ENCODE assay signal across 24 mouse cellular contexts in the genomic region with DNA sequence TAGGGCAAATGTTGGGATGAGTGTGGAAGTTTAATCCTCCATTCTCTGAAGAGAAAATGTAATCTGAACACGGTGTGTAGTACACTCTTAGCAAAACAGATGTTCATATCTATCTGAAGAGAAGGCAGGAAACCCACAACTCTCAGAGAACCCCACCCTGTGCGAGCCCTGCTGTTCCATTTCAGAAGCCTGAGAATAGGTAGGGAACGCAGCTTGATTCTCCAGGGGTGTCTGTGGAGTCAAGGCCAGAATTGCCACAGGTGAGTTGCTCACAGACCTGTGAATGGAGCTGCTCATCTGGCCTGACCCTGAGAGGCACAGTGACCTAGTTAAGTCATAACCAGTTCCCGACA. TPM values are rescaled to one million over a fixed set of nuclear protein-coding genes. Genes with fewer than 3 reads are reported as not detected.
DNase-seq lines count a peak whose midpoint lies in the region; ATAC-seq and TF ChIP-seq lines count a peak whose summit lies in the region.
"Had no signal": no experiment of that assay in that cellular context is flagged by ENCODE, and none has a peak within 500 bp of the region (broad histone marks: within the 10 kb centered on the region; RNA-seq: fewer than 3 reads in every experiment).

No protein-coding gene starts in this region.

- H3K27me3 ChIP-seq in forebrain, embryonic 10.5 days (ENCODE audit: poor library complexity, severe bottlenecking) = no peaks in the 10 kb centered on the region
- no peaks in the 10 kb centered on the region for H3K27me3 ChIP-seq in forebrain, embryonic 12.5 days
- no peaks in the 10 kb centered on the region for H3K27me3 ChIP-seq in small intestine, adult 2 months (ENCODE audit: control insufficient read depth, insufficient read depth, low read length)
- H3K27me3 ChIP-seq: embryonic facial prominence, embryonic 12.5 days; hindbrain, embryonic 12.5 days; hindbrain, embryonic 15.5 days had no signal

- no peak overlapping the region for H3K4me3 ChIP-seq in forebrain, embryonic 10.5 days
- H3K4me3 ChIP-seq in forebrain, embryonic 12.5 days (replicated peaks) = no peak overlapping the region
- no peak overlapping the region for H3K4me3 ChIP-seq in small intestine, adult 2 months (ENCODE audit: low read depth, low read length)
- H3K4me3 ChIP-seq: embryonic facial prominence, embryonic 12.5 days; erythroblast, embryonic 14.5 days; gastrocnemius, adult 2 months; hindbrain, embryonic 12.5 days; hindbrain, embryonic 15.5 days had no signal

- DNase-seq in forebrain, embryonic 10.5 days (ENCODE audit: extremely low spot score, low spot score) = no peak
- peak; percentile 49 for DNase-seq in thymus, postnatal 4 days
- no peak for DNase-seq in testis, postnatal 10 days (ENCODE audit: low spot score)
- no peak for DNase-seq in urinary bladder, postnatal 36 days (ENCODE audit: low spot score in 2 of 2)
- DNase-seq: adrenal gland, adult 8-10 months; adrenal gland, postnatal 25 days; cerebellum, adult 11-12 months; cerebellum, adult 8-10 months; cerebellum, postnatal 10 days; cerebellum, postnatal 36 days; forebrain, postnatal 0 days; gastrocnemius, adult 2 months; gastrocnemius, postnatal 14 days; heart, adult 11 months had no signal

- ATAC-seq in forebrain, embryonic 12.5 days (ENCODE audit: low FRiP score) = no peak
- peak; percentile 39 for ATAC-seq in CD4-positive, CD25-positive, alpha-beta regulatory T cell, adult 4 months
- ATAC-seq: activated CD4-positive, CD25-positive, alpha-beta regulatory T cell, adult 4 months; forebrain, embryonic 14.5 days; forebrain, postnatal 0 days had no signal

- H3K9me3 ChIP-seq in forebrain, embryonic 10.5 days = no peaks in the 10 kb centered on the region
- H3K9me3 ChIP-seq in forebrain, embryonic 12.5 days = no peaks in the 10 kb centered on the region
- H3K9me3 ChIP-seq: embryonic facial prominence, embryonic 12.5 days; hindbrain, embryonic 12.5 days; hindbrain, embryonic 15.5 days had no signal

- no peaks in the 10 kb centered on the region for H3K36me3 ChIP-seq in forebrain, embryonic 10.5 days (replicated peaks)
- H3K36me3 ChIP-seq in forebrain, embryonic 12.5 days (replicated peaks) = no peaks in the 10 kb centered on the region
- no peaks in the 10 kb centered on the region for H3K36me3 ChIP-seq in small intestine, adult 2 months (ENCODE audit: control insufficient read depth, insufficient read depth, low read length)
- H3K36me3 ChIP-seq: embryonic facial prominence, embryonic 12.5 days; hindbrain, embryonic 12.5 days; hindbrain, embryonic 15.5 days had no signal

- no peak for TF ChIP-seq CTCF in small intestine, adult 2 months (IDR thresholded peaks at IDR 0.05; ENCODE audit: extremely low read depth, insufficient read length, insufficient replicate concordance, low read depth, low read length)

- 0 out of 2 replicates have a peak overlapping the region, but pooled peaks have one; percentile 16 for H3K27ac ChIP-seq in forebrain, embryonic 10.5 days
- no peak overlapping the region for H3K27ac ChIP-seq in forebrain, embryonic 12.5 days
- 0 out of 2 replicates have a peak overlapping the region, but pooled peaks have one; percentile 6 for H3K27ac ChIP-seq in small intestine, adult 2 months (ENCODE audit: insufficient read depth, low read depth, low read length)
- H3K27ac ChIP-seq: gastrocnemius, adult 2 months; hindbrain, embryonic 12.5 days; hindbrain, embryonic 15.5 days had no signal

- TF ChIP-seq POLR2A in small intestine, adult 2 months (IDR thresholded peaks at IDR 0.05; ENCODE audit: low read depth, low read length) = no peak

- no peak overlapping the region for H3K4me2 ChIP-seq in forebrain, embryonic 12.5 days
- H3K4me2 ChIP-seq: embryonic facial prominence, embryonic 12.5 days; heart, embryonic 11.5 days; hindbrain, embryonic 12.5 days; hindbrain, embryonic 15.5 days had no signal

- H3K4me1 ChIP-seq in forebrain, embryonic 10.5 days = 0 out of 2 replicates have a peak, but pooled peaks cover 4% of the 10 kb centered on the region
- H3K4me1 ChIP-seq in forebrain, embryonic 12.5 days = no peaks in the 10 kb centered on the region
- H3K4me1 ChIP-seq in small intestine, adult 2 months (ENCODE audit: control insufficient read depth, insufficient read depth, insufficient read length, low read length) = peaks cover 15% of the 10 kb centered on the region; the same call in 1 of the 2 replicates
- H3K4me1 ChIP-seq: embryonic facial prominence, embryonic 12.5 days; hindbrain, embryonic 12.5 days; hindbrain, embryonic 15.5 days had no signal

- H3K9ac ChIP-seq in forebrain, embryonic 12.5 days = no peak overlapping the region
- H3K9ac ChIP-seq: embryonic facial prominence, embryonic 12.5 days; forebrain, postnatal 0 days; hindbrain, embryonic 12.5 days; hindbrain, embryonic 15.5 days had no signal

- 88% methylated on average over 4 of the region's 4 CpGs for WGBS in forebrain, embryonic 10.5 days
- 80% methylated on average over 4 of the region's 4 CpGs for WGBS in forebrain, embryonic 12.5 days
- WGBS in small intestine, adult 2 months = 80% methylated on average over 4 of the region's 4 CpGs

RNA-seq across cellular contexts. Expression of a gene that starts 10.5 kb away (rescaled TPM):
- polyA plus RNA-seq in forebrain, embryonic 10.5 days (2016; fragmentation: Nextera tagmentation; extraction: Ambion mirVana) = 16.1 and 20.7 TPM in 2 replicates
- 54.8 and 62.4 TPM in 2 replicates for polyA plus RNA-seq in forebrain, embryonic 12.5 days (2016; fragmentation: Nextera tagmentation; extraction: Ambion mirVana)
- 1 to 10 TPM; 4.8 to 6.2 TPM for polyA plus RNA-seq in CD4-positive, CD25-positive, alpha-beta regulatory T cell, adult 4 months (2017; shearing (Covaris generic))
- 30.7 and 66.0 TPM in 2 replicates for polyA plus RNA-seq in small intestine, adult 2 months (2012; rRNA removed)
